ENCODE assay signal across 10 mouse cellular contexts in genomic region chr17:25288842-25289241, GRCm38 (mm10). TPM values are rescaled to one million over a fixed set of nuclear protein-coding genes. Genes with fewer than 3 reads are reported as not detected.
A peak's percentile ranks its signal among the peaks of the same experiment; 100 is the strongest.
DNase-seq lines count a peak whose midpoint lies in the region; ATAC-seq and TF ChIP-seq lines count a peak whose summit lies in the region.
"Had no signal": no experiment of that assay in that cellular context is flagged by ENCODE, and none has a peak within 500 bp of the region (broad histone marks: within the 10 kb centered on the region; RNA-seq: fewer than 3 reads in every experiment).

No protein-coding gene starts in this region.

- no peak for TF ChIP-seq EP300 in heart, adult 2 months (IDR thresholded peaks at IDR 0.05; ENCODE audit: insufficient read depth, low read depth, low read length)

- ATAC-seq in neutrophil, adult 5-6 weeks (ENCODE audit: extremely low read depth, insufficient number of reproducible peaks, low FRiP score, poor library complexity, severe bottlenecking): peak; percentile 58; the same call in 1 of the 2 replicates

- no peaks in the 10 kb centered on the region for H3K4me1 ChIP-seq in heart, adult 2 months (ENCODE audit: control insufficient read depth, insufficient read depth, low read length)
- no peaks in the 10 kb centered on the region for H3K4me1 ChIP-seq in testis, adult 2 months (ENCODE audit: control insufficient read depth, insufficient read depth, low read length)
- H3K4me1 ChIP-seq: embryonic facial prominence, embryonic 12.5 days had no signal

- no peak for TF ChIP-seq POLR2A in heart, adult 2 months (IDR thresholded peaks at IDR 0.05; ENCODE audit: insufficient read depth, low read depth, low read length)
- TF ChIP-seq POLR2A in testis, adult 2 months (IDR thresholded peaks at IDR 0.05; ENCODE audit: control insufficient read depth, low read depth, low read length): no peak

- H3K9ac ChIP-seq in heart, adult 2 months (ENCODE audit: low read depth, low read length): no peak overlapping the region
- H3K9ac ChIP-seq: embryonic facial prominence, embryonic 12.5 days had no signal

- peaks cover 1% of the 10 kb centered on the region; the same call in 1 of the 2 replicates for H3K27me3 ChIP-seq in heart, adult 2 months (ENCODE audit: control insufficient read depth, insufficient read depth, low read length)
- no peaks in the 10 kb centered on the region for H3K27me3 ChIP-seq in testis, adult 2 months (ENCODE audit: control insufficient read depth, insufficient read depth, low read length)
- H3K27me3 ChIP-seq: embryonic facial prominence, embryonic 12.5 days had no signal

- H3K36me3 ChIP-seq in heart, adult 2 months (ENCODE audit: control insufficient read depth, insufficient read depth, low read length): no peaks in the 10 kb centered on the region
- no peaks in the 10 kb centered on the region for H3K36me3 ChIP-seq in testis, adult 2 months (ENCODE audit: control insufficient read depth, insufficient read depth, low read length)
- H3K36me3 ChIP-seq: embryonic facial prominence, embryonic 12.5 days had no signal

- H3K27ac ChIP-seq in heart, adult 2 months: no peak overlapping the region
- no peak overlapping the region for H3K27ac ChIP-seq in testis, adult 2 months (ENCODE audit: control insufficient read depth, insufficient read depth, low read depth, low read length)
- no peak overlapping the region for H3K27ac ChIP-seq in layer of hippocampus, adult 2 months
- H3K27ac ChIP-seq: embryonic facial prominence, embryonic 12.5 days had no signal

- peak; percentile 82 for TF ChIP-seq CTCF in heart, adult 2 months (IDR thresholded peaks at IDR 0.05)
- TF ChIP-seq CTCF in testis, adult 2 months (IDR thresholded peaks at IDR 0.05; ENCODE audit: control insufficient read depth, insufficient read depth, insufficient replicate concordance, low read depth, low read length): peak; percentile 60; the same call in 1 of the 2 replicates
- TF ChIP-seq CTCF in layer of hippocampus, adult 2 months (conservative IDR thresholded peaks at IDR 0.05): peak; percentile 84

- peak in 1 of 2 experiments; percentile 15 for DNase-seq in heart, adult 2 months
- DNase-seq in heart, adult 9 months (ENCODE audit: low spot score in 2 of 2): no peak
- DNase-seq in testis, postnatal 14 days (ENCODE audit: low spot score): no peak
- DNase-seq in brain, adult 2 months (ENCODE audit: low read depth, low spot score): peak; percentile 69
- DNase-seq in layer of hippocampus, adult 2 months (ENCODE audit: low spot score in 2 of 2): peak in 1 of 2 experiments; percentile 46
- DNase-seq in gastrocnemius, adult 18-20 months (ENCODE audit: low spot score): no peak

- intact Hi-C loops in heart, adult 2 months (cut with DNase I): loop anchor here (2.0 kb wide), 1 partner anchor 74 kb away; no protein-coding TSS in a partner anchor

- 18% methylated on average over 4 of the region's 4 CpGs for WGBS in heart, adult 2 months

- no peak overlapping the region for H3K4me3 ChIP-seq in heart, adult 2 months
- no peak overlapping the region for H3K4me3 ChIP-seq in testis, adult 2 months (ENCODE audit: control insufficient read depth, low read depth, low read length)
- H3K4me3 ChIP-seq in layer of hippocampus, adult 2 months: no peak overlapping the region
- H3K4me3 ChIP-seq: embryonic facial prominence, embryonic 12.5 days had no signal

- no peaks in the 10 kb centered on the region for H3K79me2 ChIP-seq in heart, adult 2 months (replicated peaks; ENCODE audit: control insufficient read depth, insufficient read depth, low read length)

RNA-seq across cellular contexts. Expression of gene Prss34, which starts 9.4 kb away (rescaled TPM):
- under 1 TPM; 0.21 to 0.36 TPM for total RNA-seq in heart, adult 2 months (2021)
- polyA plus RNA-seq in heart, adult 2 months (2012; rRNA removed): 0.14 and 0.35 TPM in 2 replicates
- polyA plus RNA-seq in testis, adult 2 months (2012; rRNA removed): 0.11 TPM in 1 of 2 replicates, not detected in the other
- total RNA-seq in layer of hippocampus, adult 2 months (2021): not detected
- total RNA-seq in neutrophil, adult 5-6 weeks (2017): 0.58 TPM in 1 of 2 replicates, not detected in the other
- total RNA-seq in gastrocnemius, adult 18-20 months (2021): under 1 TPM; 0.55 to 0.66 TPM
- total RNA-seq: layer of hippocampus, postnatal 25 days had no signal
- polyA plus RNA-seq: embryonic facial prominence, embryonic 12.5 days had no signal

RNA-seq across cellular contexts. Expression of gene Ube2i, which starts 14.4 kb away (rescaled TPM):
- total RNA-seq in heart, adult 2 months (2021): 10 to 100 TPM; 88.3 to 90.3 TPM
- 69.7 and 94.6 TPM in 2 replicates for polyA plus RNA-seq in heart, adult 2 months (2012; rRNA removed)
- polyA plus RNA-seq in testis, adult 2 months (2012; rRNA removed): 226 and 232 TPM in 2 replicates
- total RNA-seq in layer of hippocampus, adult 2 months (2021): 100 to 1,000 TPM; 229 to 239 TPM
- total RNA-seq in neutrophil, adult 5-6 weeks (2017): 303 and 329 TPM in 2 replicates
- total RNA-seq in gastrocnemius, adult 18-20 months (2021): 10 to 100 TPM; 57.0 to 61.5 TPM

RNA-seq across cellular contexts. Expression of gene Prss28, which starts 19.6 kb away (rescaled TPM):
- total RNA-seq in heart, adult 2 months (2021): not detected
- polyA plus RNA-seq in heart, adult 2 months (2012; rRNA removed): not detected in 2 replicates
- not detected in 2 replicates for polyA plus RNA-seq in testis, adult 2 months (2012; rRNA removed)
- total RNA-seq in layer of hippocampus, adult 2 months (2021): not detected
- total RNA-seq in neutrophil, adult 5-6 weeks (2017): not detected in 2 replicates
- not detected for total RNA-seq in gastrocnemius, adult 18-20 months (2021)
- total RNA-seq: layer of hippocampus, postnatal 25 days had no signal

RNA-seq across cellular contexts. Expression of gene Prss29, which starts 29.6 kb away (rescaled TPM):
- not detected for total RNA-seq in heart, adult 2 months (2021)
- polyA plus RNA-seq in heart, adult 2 months (2012; rRNA removed): not detected in 2 replicates
- not detected in 2 replicates for polyA plus RNA-seq in testis, adult 2 months (2012; rRNA removed)
- not detected for total RNA-seq in layer of hippocampus, adult 2 months (2021)
- total RNA-seq in neutrophil, adult 5-6 weeks (2017): not detected in 2 replicates
- not detected for total RNA-seq in gastrocnemius, adult 18-20 months (2021)
- total RNA-seq: layer of hippocampus, postnatal 25 days had no signal
- polyA plus RNA-seq: embryonic facial prominence, embryonic 12.5 days had no signal

RNA-seq across cellular contexts. Expression of gene Baiap3, which starts 32.7 kb away (rescaled TPM):
- total RNA-seq in heart, adult 2 months (2021): under 1 TPM; 0.32 to 0.39 TPM
- 0.79 and 1.5 TPM in 2 replicates for polyA plus RNA-seq in heart, adult 2 months (2012; rRNA removed)
- 2.9 and 3.8 TPM in 2 replicates for polyA plus RNA-seq in testis, adult 2 months (2012; rRNA removed)
- total RNA-seq in layer of hippocampus, adult 2 months (2021): 10 to 100 TPM in 1 of 2 experiments, 1 to 10 TPM in 1; 9.9 to 10.5 TPM
- 5.4 and 7.8 TPM in 2 replicates for total RNA-seq in neutrophil, adult 5-6 weeks (2017)
- under 1 TPM; 0.14 to 0.21 TPM for total RNA-seq in gastrocnemius, adult 18-20 months (2021)
